Mouse (Mus musculus): Measurements from ENCODE around the gene Sorbs2.
A peak's percentile ranks its signal among the peaks of the same experiment; 100 is the strongest.

The Sorbs2 gene

DNA sequence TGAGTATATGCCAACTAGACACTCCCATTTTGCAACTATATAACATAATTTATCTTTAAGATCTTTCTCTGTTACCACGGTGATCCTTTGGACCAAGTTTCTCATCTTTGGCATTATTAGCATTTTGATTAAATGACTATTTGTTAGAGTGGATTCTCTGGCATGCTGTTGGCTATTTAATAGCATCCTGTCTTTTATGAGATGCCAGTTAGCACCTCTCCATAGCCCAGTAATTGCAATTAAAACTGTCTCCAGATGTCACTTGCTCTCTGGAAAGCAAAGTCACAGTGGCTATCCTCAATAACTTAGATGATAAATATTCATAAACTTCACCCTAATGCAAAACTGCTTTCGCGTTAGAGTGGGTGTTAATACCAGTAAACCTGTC lies 170.3 kb downstream of the Sorbs2 start:
- DNase-seq (ENCODE audit: low spot score), result no peak

DNA sequence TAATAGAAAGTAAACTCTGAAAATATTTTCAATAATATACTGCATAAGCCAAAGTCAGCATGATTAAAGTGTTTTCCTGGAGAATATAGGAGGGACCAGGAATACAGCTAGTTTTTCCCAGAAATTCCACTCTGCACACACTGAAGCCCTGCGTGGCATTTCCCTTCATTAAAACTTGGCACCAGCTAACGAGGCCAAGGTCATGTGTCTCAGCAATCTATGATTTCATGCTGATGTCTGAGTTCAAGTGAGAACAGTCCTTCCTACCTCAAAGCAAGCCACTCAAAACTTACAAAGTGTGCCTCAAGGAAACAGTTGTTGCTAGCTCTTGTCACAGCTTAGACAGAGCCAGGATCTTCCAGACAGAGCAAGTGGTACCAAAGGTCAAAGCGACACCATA lies 173.6 kb downstream of the Sorbs2 start:
- no peak for DNase-seq (ENCODE audit: low spot score)

GRCm38 (mm10) chr8:45682845-45683383 lies 175.3 kb downstream of the Sorbs2 start:
- DNase-seq (ENCODE audit: low spot score), result no peak

GRCm38 (mm10) chr8:45687942-45688695 lies 180.5 kb downstream of the Sorbs2 start:
- DNase-seq (ENCODE audit: low spot score), result no peak

GRCm38 (mm10) chr8:45689611-45690207 lies 182.1 kb downstream of the Sorbs2 start:
- no peak for DNase-seq (ENCODE audit: low spot score)

GRCm38 (mm10) chr8:45700100-45700499 lies 192.5 kb downstream of the Sorbs2 start:
- no peak for DNase-seq (ENCODE audit: low spot score)

GRCm38 (mm10) chr8:45703700-45704101 lies 196.1 kb downstream of the Sorbs2 start:
- peak; percentile 39 for DNase-seq (ENCODE audit: low spot score)

DNA sequence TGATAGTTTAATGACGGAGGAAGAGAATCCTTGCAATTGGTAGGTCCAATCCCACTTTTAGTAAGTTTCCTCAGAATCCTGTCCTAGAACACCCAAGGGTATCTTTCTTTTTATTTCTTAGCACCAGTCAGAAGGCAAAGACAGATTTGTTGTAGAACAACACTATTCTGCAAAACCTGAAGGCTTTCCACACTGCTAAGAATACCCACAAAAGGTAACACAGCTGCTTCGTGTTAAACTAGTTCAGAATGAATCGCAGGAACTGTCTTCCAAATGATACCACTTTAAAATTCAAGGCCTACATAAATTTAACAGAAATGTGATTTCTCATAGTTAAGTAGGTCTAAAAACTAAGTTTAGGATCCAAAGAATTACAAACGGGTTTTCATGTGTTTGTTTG lies 201.5 kb downstream of the Sorbs2 start:
- DNase-seq (ENCODE audit: low spot score), result no peak

GRCm38 (mm10) chr8:45709734-45710133 lies 202.1 kb downstream of the Sorbs2 start:
- no peak for DNase-seq (ENCODE audit: low spot score)

- no peak for DNase-seq (ENCODE audit: low spot score)
These were observed 205.0 kb downstream of the Sorbs2 start for GRCm38 (mm10) chr8:45712610-45713009.

- DNase-seq (ENCODE audit: low spot score), result no peak
These were observed 207.2 kb downstream of the Sorbs2 start for GRCm38 (mm10) chr8:45714806-45715205.

DNA sequence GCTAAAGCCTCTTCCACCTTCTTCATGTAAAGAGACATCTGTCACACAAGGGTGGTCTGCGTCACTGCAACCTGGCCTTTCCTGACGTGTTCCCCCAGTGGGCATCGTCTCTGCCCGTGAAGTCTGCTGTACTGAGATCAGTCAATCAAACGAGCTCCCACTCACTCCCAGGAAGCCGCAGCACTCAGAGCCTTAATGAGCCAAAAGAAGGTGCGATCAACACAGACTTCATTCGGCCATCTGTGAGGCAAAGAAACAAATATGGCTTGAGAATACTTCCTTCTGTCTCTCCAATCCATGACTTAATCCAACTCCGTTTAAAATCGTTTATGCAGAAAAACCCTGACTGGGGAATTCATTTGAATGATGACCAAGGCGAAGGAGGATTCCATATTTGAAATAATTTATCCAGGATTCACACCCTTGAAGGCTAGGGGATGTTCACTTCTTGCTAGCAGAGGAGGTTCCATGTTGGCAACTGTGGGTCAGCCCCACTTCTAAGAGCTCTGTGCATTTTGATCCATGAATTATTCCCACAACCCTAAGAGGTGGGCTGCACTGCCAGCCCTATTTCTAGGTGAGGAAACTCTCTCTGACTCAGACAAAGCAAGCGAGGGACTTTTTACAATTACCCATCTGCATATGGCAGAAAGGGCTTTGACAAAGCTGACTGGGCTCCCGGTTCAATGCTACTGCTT lies 207.9 kb downstream of the Sorbs2 start:
- DNase-seq (ENCODE audit: low spot score), result no peak

DNA sequence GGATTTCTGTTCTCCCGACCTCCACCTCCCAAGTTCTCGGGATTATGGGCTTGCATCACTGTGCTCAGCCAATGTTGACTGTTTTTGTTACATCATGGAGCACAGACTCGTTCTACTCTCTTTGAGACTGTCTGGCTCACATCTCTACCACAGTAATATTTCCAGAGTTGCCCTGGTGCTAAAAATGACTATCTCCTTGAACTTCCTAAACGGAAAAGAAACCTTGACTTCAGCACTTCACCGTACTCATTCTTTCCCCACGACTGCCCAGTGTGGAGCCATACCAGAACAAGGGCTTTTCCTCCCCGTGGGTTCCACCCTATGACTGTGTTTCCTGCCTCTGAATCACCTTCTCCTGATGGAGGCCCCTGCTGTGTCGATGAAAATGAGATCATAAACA lies 212.2 kb downstream of the Sorbs2 start:
- DNase-seq (ENCODE audit: low spot score), result no peak

- no peak for DNase-seq (ENCODE audit: low spot score)
These were observed 216.6 kb downstream of the Sorbs2 start for GRCm38 (mm10) chr8:45724204-45724603.

DNA sequence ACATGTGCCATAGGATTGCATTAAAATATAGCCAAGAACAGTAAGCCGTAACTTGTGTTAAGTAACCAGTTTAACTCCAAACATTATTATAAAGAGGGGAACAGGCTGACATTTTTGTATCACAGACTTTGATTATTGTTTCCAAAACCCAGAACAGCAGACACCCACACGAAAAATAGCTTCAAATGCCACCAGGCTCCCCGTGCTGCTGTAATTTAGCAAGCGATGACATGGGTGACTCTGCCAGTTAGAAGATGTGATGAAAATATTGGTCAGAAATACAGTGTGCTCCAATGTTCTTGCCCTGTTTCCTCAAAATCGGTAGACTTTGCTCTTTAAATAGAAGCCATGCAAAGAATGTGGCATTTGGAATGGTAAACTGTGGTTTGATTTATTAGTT lies 217.7 kb downstream of the Sorbs2 start:
- DNase-seq (ENCODE audit: low spot score), result no peak

- peak; percentile 9 for DNase-seq (ENCODE audit: low spot score)
These were observed 222.3 kb downstream of the Sorbs2 start for GRCm38 (mm10) chr8:45729850-45730382.

DNA sequence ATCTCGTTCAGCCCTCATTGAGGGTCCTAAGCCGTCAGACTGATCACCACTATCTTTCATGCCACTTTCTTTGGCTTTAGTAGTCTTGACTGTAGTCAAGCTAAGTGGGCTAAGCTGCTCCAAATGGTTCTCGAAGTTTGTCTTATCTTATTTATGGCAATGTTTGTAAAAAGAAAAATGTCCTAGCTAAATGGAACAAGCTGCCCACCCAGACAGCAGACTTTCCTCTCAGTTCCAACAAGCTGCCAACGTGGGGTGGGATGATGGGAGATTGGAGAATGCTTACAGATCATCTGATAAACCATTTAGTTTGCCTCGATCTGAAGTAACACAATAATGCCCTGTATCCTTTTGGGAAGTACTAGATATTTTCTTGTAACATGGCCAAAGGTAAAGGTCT lies 223.2 kb downstream of the Sorbs2 start:
- no peak for DNase-seq (ENCODE audit: low spot score)

DNA sequence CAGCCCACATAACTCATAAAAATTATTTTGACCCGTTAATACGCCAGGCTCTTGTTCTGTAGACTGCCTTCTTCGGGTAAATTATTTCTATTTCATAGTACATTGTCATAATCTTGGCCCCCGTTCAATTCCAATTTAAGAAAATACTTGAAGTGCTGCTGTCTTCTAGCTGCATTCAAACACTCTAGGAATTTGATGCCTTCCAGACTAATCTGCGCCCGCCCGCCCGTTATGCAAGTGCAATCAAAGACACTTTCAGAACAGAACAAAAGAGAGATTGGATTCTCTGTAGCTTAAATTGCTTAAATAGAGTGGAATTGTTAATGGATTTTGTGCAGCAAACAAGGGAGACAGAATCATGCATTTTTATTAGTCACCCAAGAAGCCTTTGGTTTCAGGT lies 226.5 kb downstream of the Sorbs2 start:
- no peak for DNase-seq (ENCODE audit: low spot score)

DNA sequence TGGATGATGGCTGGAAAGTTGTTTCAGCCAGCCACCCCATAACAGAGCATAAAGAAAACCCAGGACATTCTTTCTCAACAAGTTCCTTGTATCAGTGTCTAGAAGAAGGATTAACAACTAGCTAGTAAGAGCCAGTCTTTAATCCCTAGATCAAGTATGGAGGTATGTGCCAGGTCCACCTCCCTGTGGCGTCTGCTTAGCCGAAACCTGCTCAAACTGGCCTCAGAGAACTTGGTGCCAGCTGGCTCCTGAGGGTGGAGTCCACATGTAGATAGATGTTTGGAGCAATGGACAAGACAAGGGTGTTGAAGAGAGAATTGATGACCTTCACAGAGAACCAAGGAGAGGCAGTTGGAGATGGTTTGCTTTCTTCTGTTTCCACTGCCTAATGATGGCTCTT lies 229.7 kb downstream of the Sorbs2 start:
- no peak for DNase-seq (ENCODE audit: low spot score)

- DNase-seq (ENCODE audit: low spot score), result no peak
These were observed 235.7 kb downstream of the Sorbs2 start for GRCm38 (mm10) chr8:45743326-45743725.

DNA sequence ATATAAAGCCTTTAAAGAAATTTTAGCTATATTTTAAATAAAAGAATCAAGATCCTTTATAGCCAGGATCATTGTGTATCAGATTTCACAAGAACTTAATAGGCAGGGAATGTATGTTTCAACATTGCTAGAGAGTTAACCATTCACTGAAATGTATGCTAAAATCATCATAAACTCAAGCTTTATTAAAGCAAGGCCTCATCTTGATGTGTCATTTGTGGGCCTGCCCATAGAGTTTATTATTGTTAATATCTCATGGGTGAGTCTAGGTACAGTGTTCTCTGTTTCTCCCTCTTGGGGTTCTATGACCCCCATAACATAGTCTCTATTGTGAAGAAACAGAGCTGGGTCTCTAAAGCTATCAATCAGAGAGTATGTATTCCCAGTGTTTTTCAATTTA lies 236.2 kb downstream of the Sorbs2 start:
- no peak for DNase-seq (ENCODE audit: low spot score)
